Mouse (Mus musculus) yolk sac, embryonic 10.5 days (tissue): ENCODE results near the gene Gm26602.
A peak's percentile ranks its signal among the peaks of the same experiment; 100 is the strongest.
"Not testable (repeated sequence)": the region's sequence is repeated elsewhere in the genome, so short reads cannot be mapped to it uniquely, and the experiment has no call there.

Source experiments
- DNase-seq: peaks from one replicate; pipeline ENCODE4 v3.0.0-alpha.2; 2017; ENCODE audit warnings: low spot score

Gm26602 gene

GRCm38 (mm10) chr10:79910556-79910955 lies at the start of gene Gm26602:
Gene Gm26602, plus strand, starts transcription at chr10:79910856.
- DNase-seq: no peak

DNA sequence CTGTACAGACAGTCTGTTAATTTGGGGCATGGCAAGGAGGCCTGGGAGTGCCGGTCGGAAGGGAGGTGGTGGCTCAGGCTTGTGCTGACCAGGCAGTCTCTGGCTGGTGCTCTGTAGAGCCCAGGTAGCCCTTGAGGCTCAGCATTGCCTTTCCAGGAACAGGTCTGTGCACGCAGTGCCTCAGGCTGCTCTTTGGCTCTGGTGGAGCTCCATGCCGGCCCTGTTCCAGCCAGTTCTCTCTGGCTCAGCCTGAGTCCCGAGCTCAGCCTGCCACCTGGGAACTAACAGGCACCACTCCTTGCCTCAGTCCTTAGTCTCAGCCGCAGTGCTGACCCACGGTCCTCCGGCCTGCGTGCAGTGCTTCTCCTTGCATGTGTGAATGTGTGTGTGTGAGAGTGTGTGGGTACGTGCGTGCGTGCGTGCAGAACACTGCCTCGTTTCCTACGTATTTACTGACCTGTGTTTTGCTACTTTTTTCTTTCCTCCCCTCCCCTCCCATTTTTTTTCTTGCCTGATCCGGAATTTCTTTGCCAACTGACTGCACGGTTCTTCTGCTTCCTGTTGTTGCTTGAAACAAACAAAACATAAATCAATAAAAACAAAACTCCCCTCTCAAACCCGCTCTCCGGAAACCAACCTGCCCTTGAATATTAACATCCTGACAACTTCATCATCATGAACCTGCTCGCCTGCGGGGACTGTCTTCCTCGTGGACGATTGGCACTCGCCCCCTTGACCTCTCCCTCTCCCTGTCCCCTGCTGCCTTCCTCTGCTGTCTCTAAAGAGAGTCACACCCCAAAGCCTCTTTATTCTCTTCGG lies 49.2 kb upstream of the Gm26602 start:
- no peak for DNase-seq

- no peak for DNase-seq
These were observed 48.4 kb upstream of the Gm26602 start for GRCm38 (mm10) chr10:79862049-79862788.

- no peak for DNase-seq
These were observed 47.7 kb upstream of the Gm26602 start for GRCm38 (mm10) chr10:79862925-79863324.

DNA sequence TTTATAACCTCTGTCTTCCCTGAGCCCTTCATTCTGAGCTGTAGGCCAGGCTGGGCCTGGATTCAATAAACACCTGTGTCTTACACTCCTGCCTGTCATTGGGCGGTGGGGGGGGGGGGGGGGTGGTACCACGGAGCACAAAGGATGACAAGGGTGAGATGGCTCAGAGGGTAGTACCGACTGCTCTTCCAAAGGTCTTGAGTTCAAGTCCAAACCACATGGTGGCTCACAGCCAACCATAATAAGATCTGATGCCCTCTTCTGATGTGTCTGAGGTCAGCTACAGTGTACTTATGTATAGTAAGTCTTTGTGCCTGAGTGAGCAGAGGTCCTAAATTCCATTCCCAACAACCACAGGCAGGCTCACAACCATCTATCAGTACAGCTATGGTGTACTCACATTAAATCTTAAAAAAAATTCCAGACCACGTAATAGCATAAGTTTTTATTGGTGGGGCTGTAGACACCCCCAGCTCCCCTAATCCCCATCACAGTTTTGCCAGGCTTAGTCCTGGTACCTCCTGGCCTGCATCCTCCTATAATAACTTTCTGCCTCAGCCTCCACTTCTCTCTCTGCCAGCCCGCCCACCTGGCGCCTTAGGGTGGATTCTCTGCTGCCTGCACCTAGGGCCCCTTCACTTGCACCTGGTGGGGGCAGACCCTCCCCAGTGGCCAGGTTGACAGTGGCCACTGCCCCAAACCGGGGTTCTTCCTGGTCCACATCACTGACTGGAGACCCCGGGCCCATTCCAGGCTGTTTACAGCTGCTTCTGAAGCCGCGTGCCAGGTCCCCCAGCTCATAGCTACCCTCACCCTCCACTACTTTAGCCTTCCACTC lies 46.1 kb upstream of the Gm26602 start:
- no peak for DNase-seq

- DNase-seq: no peak
These were observed 45.5 kb upstream of the Gm26602 start for GRCm38 (mm10) chr10:79865189-79865601.

- no peak for DNase-seq
These were observed 44.8 kb upstream of the Gm26602 start for GRCm38 (mm10) chr10:79865801-79866295.

GRCm38 (mm10) chr10:79866601-79867000 lies 44.1 kb upstream of the Gm26602 start:
- DNase-seq: no peak

- no peak for DNase-seq
These were observed 38.8 kb upstream of the Gm26602 start for GRCm38 (mm10) chr10:79871845-79872244.

DNA sequence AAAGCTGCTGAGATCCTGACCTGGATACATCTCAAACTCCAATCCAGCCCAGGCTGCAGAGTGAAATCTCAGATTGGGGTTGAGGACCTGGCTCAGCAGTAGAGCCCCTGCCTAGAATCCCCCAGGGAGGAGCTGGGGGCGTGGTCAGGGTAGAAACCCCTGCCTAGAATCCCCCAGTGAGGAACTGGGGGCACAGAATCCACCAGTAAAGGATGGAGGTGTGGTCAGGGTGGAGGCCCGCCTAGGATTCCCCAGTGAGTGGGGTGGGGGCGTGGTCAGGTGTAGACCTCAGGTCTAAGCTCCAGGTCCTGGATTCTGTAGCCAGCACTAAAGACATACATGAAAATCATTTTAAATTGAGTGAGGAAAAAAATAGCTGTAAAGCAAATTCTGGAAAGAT lies 37.8 kb upstream of the Gm26602 start:
- DNase-seq: no peak

DNA sequence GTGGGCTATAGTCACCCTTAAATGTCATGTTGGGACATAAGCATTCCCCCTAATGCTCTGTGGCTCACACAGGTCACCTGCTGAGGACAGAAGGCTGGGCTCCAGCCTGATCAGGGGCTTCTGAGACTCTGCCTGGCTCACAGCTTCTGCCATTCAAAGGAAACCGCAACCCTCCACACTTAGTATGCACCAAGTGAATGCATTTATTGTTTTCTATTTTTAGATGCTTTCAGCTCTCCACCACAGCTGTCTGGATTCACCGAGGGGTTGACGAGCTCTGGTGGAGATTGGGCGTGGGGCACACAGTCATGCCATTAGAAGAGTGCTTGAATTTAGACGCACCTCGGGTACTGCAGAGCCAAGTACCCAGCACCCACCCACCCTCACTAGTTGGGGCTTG lies 37.3 kb upstream of the Gm26602 start:
- no peak for DNase-seq

DNA sequence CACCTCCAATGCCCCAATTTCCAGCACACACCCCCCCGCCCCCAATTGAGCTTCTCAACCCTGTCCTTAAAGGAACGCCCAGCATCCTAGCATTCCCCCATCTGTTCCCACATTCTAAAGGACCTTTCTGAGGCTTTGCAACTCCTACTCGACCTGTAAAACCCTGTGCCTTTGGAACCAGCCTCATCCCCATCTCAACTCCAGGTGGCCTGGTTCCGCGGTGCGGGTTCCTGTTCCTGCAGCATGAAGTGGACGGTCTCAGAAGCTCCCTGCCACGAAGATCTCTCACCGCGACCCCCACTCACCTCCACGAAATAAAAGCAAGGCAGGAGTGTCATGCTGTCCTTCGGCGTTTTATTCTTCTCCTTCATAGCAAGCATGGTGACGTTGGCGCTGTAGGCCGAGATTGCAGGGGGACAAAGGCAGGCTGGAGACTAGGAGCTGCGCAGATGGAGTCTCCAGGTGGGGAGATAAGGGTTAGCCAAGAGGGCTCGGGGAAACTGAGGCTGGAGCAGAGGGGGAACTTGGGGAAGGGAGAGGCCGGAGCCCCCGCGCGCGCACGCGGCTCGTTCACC lies 36.9 kb upstream of the Gm26602 start:
- no peak for DNase-seq

- DNase-seq: no peak
These were observed 36.3 kb upstream of the Gm26602 start, which contains the start of the genes Prtn3 and Plppr3 for GRCm38 (mm10) chr10:79874290-79874862. Gene Prtn3, plus strand, starts transcription at chr10:79874476. Gene Plppr3, minus strand, starts transcription at chr10:79874634.

- no peak for DNase-seq
These were observed 33.5 kb upstream of the Gm26602 start for GRCm38 (mm10) chr10:79877174-79877573.

- DNase-seq: no peak
These were observed 32.9 kb upstream of the Gm26602 start for GRCm38 (mm10) chr10:79877757-79878156.

GRCm38 (mm10) chr10:79879527-79879926 lies 31.1 kb upstream of the Gm26602 start:
- peak; percentile 57 for DNase-seq

- no peak for DNase-seq
These were observed 29.9 kb upstream of the Gm26602 start for GRCm38 (mm10) chr10:79880721-79881120.

DNA sequence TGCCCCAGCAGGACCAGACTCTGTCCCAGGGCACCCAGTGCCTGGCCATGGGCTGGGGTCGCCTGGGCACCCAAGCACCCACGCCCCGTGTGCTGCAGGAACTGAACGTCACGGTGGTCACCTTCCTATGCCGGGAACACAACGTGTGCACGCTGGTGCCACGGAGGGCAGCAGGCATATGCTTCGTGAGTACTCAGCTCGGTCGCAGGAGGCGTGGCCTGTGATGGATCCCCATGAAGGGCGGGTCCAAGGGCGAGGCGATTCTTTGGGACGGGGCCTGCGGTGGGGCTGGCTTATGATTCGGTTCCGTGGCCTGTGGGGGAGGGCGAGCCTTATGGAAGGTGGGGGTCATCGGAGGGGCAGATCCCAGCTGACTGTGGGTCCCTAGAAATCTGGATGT lies 28.7 kb upstream of the Gm26602 start:
- DNase-seq: no peak

DNA sequence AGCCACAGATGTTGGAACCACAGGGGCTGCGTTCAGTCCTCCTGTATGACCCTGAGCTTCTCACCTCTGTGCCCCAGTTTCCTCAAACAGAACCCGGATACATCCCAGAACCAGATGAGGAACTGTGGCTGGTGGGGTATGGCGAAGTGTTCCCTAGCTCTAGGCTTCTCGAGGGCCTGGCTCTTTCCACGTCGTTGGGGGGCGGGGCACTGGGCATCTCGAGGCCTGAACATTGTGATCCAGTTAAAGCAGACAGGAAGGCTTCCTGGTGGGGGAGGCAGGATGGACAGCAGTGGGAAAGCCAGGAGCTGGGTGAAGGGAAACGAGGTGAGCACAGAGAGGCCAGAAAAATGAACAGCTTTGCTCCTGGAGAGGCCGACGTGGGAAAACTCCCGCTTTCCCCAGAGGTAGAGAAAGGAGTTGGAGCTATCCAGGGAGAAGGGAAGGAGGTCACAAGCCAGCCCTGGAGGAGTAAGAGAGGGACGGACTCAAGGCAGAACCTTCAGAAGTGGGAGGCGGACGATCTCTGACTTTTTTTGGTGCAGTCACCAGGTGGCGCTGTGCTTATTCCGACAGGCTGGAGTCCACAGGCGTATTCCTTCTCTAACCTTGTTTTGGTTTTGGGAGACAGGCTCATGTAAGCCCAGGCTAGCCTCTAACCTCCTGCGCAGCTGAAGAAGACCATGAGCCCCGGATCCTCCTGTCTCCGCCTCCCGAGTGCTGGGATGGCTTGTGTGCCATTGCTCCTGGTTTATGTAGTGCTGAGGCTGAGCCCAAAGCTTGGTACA lies 27.2 kb upstream of the Gm26602 start:
- peak; percentile 62 for DNase-seq

DNA sequence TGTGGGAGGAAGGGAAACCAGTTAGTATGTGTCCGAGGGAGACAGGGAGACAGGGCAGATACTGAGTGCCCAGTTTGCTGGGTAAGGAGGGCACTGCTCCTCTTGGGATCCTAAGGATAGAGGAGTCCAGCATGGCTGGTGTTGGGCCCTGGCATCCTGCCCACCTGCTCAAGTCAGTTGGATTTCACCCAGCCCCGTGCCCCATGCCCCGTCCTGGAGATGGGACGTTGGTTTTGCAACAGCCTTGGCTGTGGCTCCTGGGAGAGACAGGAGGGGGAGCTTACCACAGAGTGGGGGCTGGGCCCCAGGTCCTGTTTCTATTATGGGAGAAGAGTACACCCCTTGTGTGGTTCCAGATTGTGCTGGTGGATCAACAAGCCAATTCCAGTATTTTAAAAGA lies 26.2 kb upstream of the Gm26602 start:
- DNase-seq: no peak

- DNase-seq: not testable (repeated sequence)
These were observed 25.7 kb upstream of the Gm26602 start for GRCm38 (mm10) chr10:79884938-79885337.
